Comparison of ENCODE assay signal across 14 mouse cellular contexts in genomic region chr1:135180830-135181229, GRCm38 (mm10). TPM values are rescaled to one million over a fixed set of nuclear protein-coding genes. Genes with fewer than 3 reads are reported as not detected.
"Had no signal": no experiment of that assay in that cellular context is flagged by ENCODE, and none has a peak within 500 bp of the region (broad histone marks: within the 10 kb centered on the region; RNA-seq: fewer than 3 reads in every experiment).

No protein-coding gene starts in this region.

- H3K27ac ChIP-seq: limb, embryonic 15.5 days; liver, embryonic 12.5 days; midbrain, embryonic 15.5 days had no signal

- H3K36me3 ChIP-seq: limb, embryonic 15.5 days; liver, embryonic 12.5 days; midbrain, embryonic 15.5 days had no signal

- H3K27me3 ChIP-seq: limb, embryonic 15.5 days; midbrain, embryonic 15.5 days had no signal

- H3K4me2 ChIP-seq: limb, embryonic 15.5 days; liver, embryonic 12.5 days; lung, embryonic 14.5 days; midbrain, embryonic 11.5 days; midbrain, embryonic 15.5 days had no signal

- H3K4me3 ChIP-seq: limb, embryonic 15.5 days; liver, embryonic 12.5 days; midbrain, embryonic 15.5 days had no signal

- H3K9me3 ChIP-seq: limb, embryonic 15.5 days; liver, embryonic 12.5 days; midbrain, embryonic 15.5 days had no signal

- DNase-seq: layer of hippocampus, adult 9-11 months; layer of hippocampus, postnatal 36 days; lung, embryonic 14.5 days; lung, postnatal 10 days; lung, postnatal 4 days; spleen, adult 18-20 months; thymus, adult 18-20 months; thymus, postnatal 14 days had no signal

- ATAC-seq: liver, embryonic 12.5 days; midbrain, embryonic 15.5 days had no signal

- H3K9ac ChIP-seq: limb, embryonic 15.5 days; liver, embryonic 12.5 days; lung, embryonic 14.5 days; midbrain, embryonic 15.5 days had no signal

RNA-seq across cellular contexts. Expression of gene Gpr37l1, which starts 13.3 kb away (rescaled TPM):
- polyA plus RNA-seq: kidney, embryonic 14.5 days; limb, embryonic 15.5 days; liver, embryonic 12.5 days; liver, embryonic 16.5 days; lung, embryonic 14.5 days; midbrain, embryonic 11.5 days had no signal
